ENCODE assay signal across 1 mouse cellular context in genomic region chr12:70452726-70453645, GRCm38 (mm10).
A peak's percentile ranks its signal among the peaks of the same experiment; 100 is the strongest.
TF ChIP-seq lines count a peak whose summit lies in the region.

Gene Tmx1 (plus strand): TSS chr12:70453095.

TF ChIP-seq in CH12.LX, 34 proteins besides CTCF, POLR2A, EP300 and RAD21 (continued from another document):
- no peak for TF ChIP-seq MEF2A (IDR thresholded peaks at IDR 0.05; ENCODE audit: borderline replicate concordance, low read depth, low read length)
- peak; percentile 68 for TF ChIP-seq HCFC1 (IDR thresholded peaks at IDR 0.05; ENCODE audit: low read depth, low read length)
- TF ChIP-seq JUND (conservative IDR thresholded peaks at IDR 0.05; ENCODE audit: low read depth, low read length): no peak
- TF ChIP-seq MXI1 (IDR thresholded peaks at IDR 0.05; ENCODE audit: low read depth, low read length): peak; percentile 54; the same call in 1 of the 2 replicates
- TF ChIP-seq BHLHE40 (IDR thresholded peaks at IDR 0.05; ENCODE audit: low read depth, low read length): no peak
- TF ChIP-seq MAZ (IDR thresholded peaks at IDR 0.05; ENCODE audit: low read depth, low read length): no peak
- TF ChIP-seq MYC (IDR thresholded peaks at IDR 0.05; ENCODE audit: low read depth, low read length): no peak
- TF ChIP-seq SMC3 (IDR thresholded peaks at IDR 0.05; ENCODE audit: low read depth, low read length): no peak
- peak; percentile 97 for TF ChIP-seq NRF1 (IDR thresholded peaks at IDR 0.05; ENCODE audit: low read depth, low read length)
- TF ChIP-seq NELFE (IDR thresholded peaks at IDR 0.05; ENCODE audit: low read depth, low read length): peak; percentile 98
- peak; percentile 85 for TF ChIP-seq SIN3A (IDR thresholded peaks at IDR 0.05; ENCODE audit: low read length)
- TF ChIP-seq RCOR1 (conservative IDR thresholded peaks at IDR 0.05; ENCODE audit: low read depth, low read length): no peak
